Mouse (Mus musculus): ENCODE measurements around the gene Card19. TPM values are rescaled to one million over a fixed set of nuclear protein-coding genes. Genes with fewer than 3 reads are reported as not detected.

Card19 gene
- polyA plus RNA-seq, 1 experiment = 180 TPM

- Histone ChIP-seq H3K36me3 (ENCODE audit: control insufficient read depth, insufficient read depth) (peaks cover 6% of the 10 kb centered on the region), H3ac (ENCODE audit: control insufficient read depth, insufficient read length) (no peak overlapping the region), H3K79me2 (ENCODE audit: control insufficient read depth, insufficient read depth) (no peaks in the 10 kb centered on the region), H3K4me2 (ENCODE audit: low read depth) (peak overlapping the region; percentile 77), H3K4me3 (no peak overlapping the region), H3K27me3 (ENCODE audit: control insufficient read depth, insufficient read depth, insufficient read length) (no peaks in the 10 kb centered on the region)
- TF ChIP-seq E2F4 (IDR thresholded peaks at IDR 0.05; ENCODE audit: insufficient read depth) = no peak
- TF ChIP-seq REST (IDR thresholded peaks at IDR 0.05; ENCODE audit: insufficient read depth, insufficient read length) = no peak
- TF ChIP-seq POLR2AphosphoS2 (IDR thresholded peaks at IDR 0.05; ENCODE audit: insufficient read length, low read depth) = no peak
- TF ChIP-seq CEBPB (IDR thresholded peaks at IDR 0.05; ENCODE audit: insufficient read depth, poor library complexity, severe bottlenecking) = no peak
- TF ChIP-seq MYOD1 (IDR thresholded peaks at IDR 0.05; ENCODE audit: control insufficient read depth in 1 of 3, insufficient read length in 2 of 3, low read depth in 2 of 3) = no peak
- TF ChIP-seq SRF (IDR thresholded peaks at IDR 0.05; ENCODE audit: control insufficient read depth, insufficient read length, low read depth) = no peak
- TF ChIP-seq POLR2A (IDR thresholded peaks at IDR 0.05; ENCODE audit: insufficient read length, low read depth) = no peak
- no peak for TF ChIP-seq TCF12 (IDR thresholded peaks at IDR 0.05; ENCODE audit: insufficient read depth, poor library complexity, severe bottlenecking)
Measured at GRCm38 (mm10) chr13:49191673-49192035, 24.2 kb downstream of the Card19 start.

- Histone ChIP-seq H3K27me3 (ENCODE audit: control insufficient read depth, insufficient read depth, insufficient read length) (no peaks in the 10 kb centered on the region), H3K4me3 (no peak overlapping the region), H3ac (ENCODE audit: control insufficient read depth, insufficient read length) (no peak overlapping the region), H3K36me3 (ENCODE audit: control insufficient read depth, insufficient read depth) (no peaks in the 10 kb centered on the region), H3K4me2 (ENCODE audit: low read depth) (peak overlapping the region; percentile 77), H3K79me2 (ENCODE audit: control insufficient read depth, insufficient read depth) (no peaks in the 10 kb centered on the region)
- TF ChIP-seq MYOD1 (IDR thresholded peaks at IDR 0.05; ENCODE audit: control insufficient read depth in 1 of 3, insufficient read length in 2 of 3, low read depth in 2 of 3) = peak in 1 of 3 experiments; percentile 19
- TF ChIP-seq MAX (IDR thresholded peaks at IDR 0.05; ENCODE audit: low read depth) = no peak
Measured at GRCm38 (mm10) chr13:49190876-49191672, 24.8 kb downstream of the Card19 start.

GRCm38 (mm10) chr13:49189970-49190870, 25.6 kb downstream of the Card19 start:
- H3ac ChIP-seq (ENCODE audit: control insufficient read depth, insufficient read length) = no peak overlapping the region
- peak overlapping the region; percentile 77 for H3K4me2 ChIP-seq (ENCODE audit: low read depth)
- H3K4me3 ChIP-seq = no peak overlapping the region
- no peaks in the 10 kb centered on the region for H3K27me3 ChIP-seq (ENCODE audit: control insufficient read depth, insufficient read depth, insufficient read length)
- no peaks in the 10 kb centered on the region for H3K36me3 ChIP-seq (ENCODE audit: control insufficient read depth, insufficient read depth)
- H3K79me2 ChIP-seq (ENCODE audit: control insufficient read depth, insufficient read depth) = no peaks in the 10 kb centered on the region
- peak in 1 of 3 experiments; percentile 67 for TF ChIP-seq MYOD1 (IDR thresholded peaks at IDR 0.05; ENCODE audit: control insufficient read depth in 1 of 3, insufficient read length in 2 of 3, low read depth in 2 of 3)
- peak; percentile 12 for TF ChIP-seq POLR2AphosphoS2 (IDR thresholded peaks at IDR 0.05; ENCODE audit: insufficient read length, low read depth)
- TF ChIP-seq MYOG (IDR thresholded peaks at IDR 0.05; ENCODE audit: control insufficient read depth in 1 of 3, insufficient read depth in 1 of 3, insufficient read length in 2 of 3, low read depth in 2 of 3) = peak in 1 of 3 experiments; percentile 50
- TF ChIP-seq REST (IDR thresholded peaks at IDR 0.05; ENCODE audit: insufficient read depth, insufficient read length) = no peak
- no peak for TF ChIP-seq CEBPB (IDR thresholded peaks at IDR 0.05; ENCODE audit: insufficient read depth, poor library complexity, severe bottlenecking)
- no peak for TF ChIP-seq POLR2A (IDR thresholded peaks at IDR 0.05; ENCODE audit: insufficient read length, low read depth)

GRCm38 (mm10) chr13:49188966-49189360, 26.9 kb downstream of the Card19 start:
- TF ChIP-seq E2F4 (IDR thresholded peaks at IDR 0.05; ENCODE audit: insufficient read depth) (no peak), USF1 (IDR thresholded peaks at IDR 0.05; ENCODE audit: low read depth) (no peak), CEBPB (IDR thresholded peaks at IDR 0.05; ENCODE audit: insufficient read depth, poor library complexity, severe bottlenecking) (no peak), SRF (IDR thresholded peaks at IDR 0.05; ENCODE audit: control insufficient read depth, insufficient read length, low read depth) (no peak), POLR2A (IDR thresholded peaks at IDR 0.05; ENCODE audit: insufficient read length, low read depth) (no peak), MYOD1 (IDR thresholded peaks at IDR 0.05; ENCODE audit: control insufficient read depth in 1 of 3, insufficient read length in 2 of 3, low read depth in 2 of 3) (no peak), MAX (IDR thresholded peaks at IDR 0.05; ENCODE audit: low read depth) (no peak), POLR2AphosphoS2 (IDR thresholded peaks at IDR 0.05; ENCODE audit: insufficient read length, low read depth) (no peak), TCF12 (IDR thresholded peaks at IDR 0.05; ENCODE audit: insufficient read depth, poor library complexity, severe bottlenecking) (no peak), REST (IDR thresholded peaks at IDR 0.05; ENCODE audit: insufficient read depth, insufficient read length) (no peak), TCF3 (IDR thresholded peaks at IDR 0.05; ENCODE audit: insufficient read length, low read depth) (no peak), MYOG (IDR thresholded peaks at IDR 0.05; ENCODE audit: control insufficient read depth in 1 of 3, insufficient read depth in 1 of 3, insufficient read length in 2 of 3, low read depth in 2 of 3) (no peak)
- no peaks in the 10 kb centered on the region for H3K27me3 ChIP-seq (ENCODE audit: control insufficient read depth, insufficient read depth, insufficient read length)
- H3K4me3 ChIP-seq = peak overlapping the region; percentile 36

More at GRCm38 (mm10) chr13:49188966-49189360, 26.9 kb downstream of the Card19 start:
- Histone ChIP-seq H3ac (ENCODE audit: control insufficient read depth, insufficient read length) (no peak overlapping the region), H3K36me3 (ENCODE audit: control insufficient read depth, insufficient read depth) (no peaks in the 10 kb centered on the region), H3K4me2 (ENCODE audit: low read depth) (peak overlapping the region; percentile 77), H3K79me2 (ENCODE audit: control insufficient read depth, insufficient read depth) (no peaks in the 10 kb centered on the region)
